Mouse (Mus musculus) left cerebral cortex, adult 2 months (tissue): ENCODE results near the gene Rrnad1. TPM values are rescaled to one million over a fixed set of nuclear protein-coding genes. Genes with fewer than 3 reads are reported as not detected.

Experiments used
- DNase-seq, 2 experiments: peaks; one replicate each; pipeline ENCODE4 v3.0.0; 2021 to 2022; ENCODE audit warnings: low spot score in 2 of 2, mixed read lengths in 1 of 2; ENCODE audit errors: extremely low spot score in 1 of 2
- H3K27ac ChIP-seq: fragments of 200-600 bp; 2 replicates; pipeline ENCODE4 v1.8.1; 2022
- H3K4me3 ChIP-seq: fragments of 200-600 bp; 2 replicates; pipeline ENCODE4 v1.8.1; 2022
- CTCF ChIP-seq: fragments of 200-600 bp; IDR thresholded peaks from 2 replicates; pipeline ENCODE4 v1.8.1; 2022; ENCODE audit warnings: antibody characterized with exemption, mild to moderate bottlenecking, moderate library complexity
- intact Hi-C: fragments of 180-260 bp; cut with DNase I; formaldehyde crosslinking; loops from one replicate; pipeline ENCODE4 v1.15.1; 2025
- long read RNA-seq, 2 experiments: library from polyadenylated mRNA; stranded (forward); transcript quantifications; one replicate each; pipeline ENCODE4 v2.0.0; 2021; ENCODE audit warnings: borderline mapping rate in 2 of 2
- total RNA-seq, 2 experiments: library from RNA; stranded (reverse); gene quantifications; 2 replicates each; pipeline ENCODE4 v1.2.3; 2021

Gene Rrnad1
- 10 to 100 TPM; 22.9 to 24.7 TPM for total RNA-seq
- long read RNA-seq, experiment 1, transcript Rrnad1-201 (8 exons, 2,492 nt): major isoform, 6 of 36 reads
- long read RNA-seq, experiment 1, transcript Rrnad1-202 (7 exons, 3,197 nt): minor isoform, 5 of 36 reads
- long read RNA-seq, experiment 1, partial matches to known transcripts: 16 of 36 reads
- long read RNA-seq, experiment 1, other reads (novel, unspliced or antisense): 9 of 36 reads
- long read RNA-seq, experiment 2, partial matches to known transcripts: 19 of 38 reads
- long read RNA-seq, experiment 2, other reads (novel, unspliced or antisense): 15 of 38 reads

GRCm38 (mm10) chr3:87930078-87930795 is at the start of gene Rrnad1, which contains the start of gene Isg20l2:
Gene Rrnad1, minus strand, starts transcription at chr3:87930717.
Gene Isg20l2, plus strand, starts transcription at chr3:87930314.
- peak; percentile 60 for TF ChIP-seq CTCF
- peak; percentile 96 to 99 for DNase-seq
- Histone ChIP-seq H3K4me3 (peak within 1 kb of the TSS; percentile 83), H3K27ac (peak within 1 kb of the TSS; percentile 73)
- intact Hi-C loops: loop anchor here (1.0 kb wide), 2 partner anchors 11 to 45 kb away; partner anchors contain the start of genes Mrpl24 and Prcc

GRCm38 (mm10) chr3:87980085-87980484 is 49.6 kb upstream of the Rrnad1 start:
- no peak overlapping the region for H3K4me3 ChIP-seq
- TF ChIP-seq CTCF: no peak
- no peak overlapping the region for H3K27ac ChIP-seq
- DNase-seq: no peak
- intact Hi-C loops: no loop called here

- Histone ChIP-seq H3K4me3 (no peak overlapping the region), H3K27ac (no peak overlapping the region)
- DNase-seq: no peak
- no peak for TF ChIP-seq CTCF
- intact Hi-C loops: no loop called here
Observed at GRCm38 (mm10) chr3:87979493-87979892, 49.0 kb upstream of the Rrnad1 start.

- Histone ChIP-seq H3K4me3 (no peak overlapping the region), H3K27ac (no peak overlapping the region)
- intact Hi-C loops: no loop called here
- DNase-seq: no peak
- no peak for TF ChIP-seq CTCF
Observed at GRCm38 (mm10) chr3:87974381-87974987, 44.0 kb upstream of the Rrnad1 start.

- DNase-seq: no peak
- no peak overlapping the region for H3K27ac ChIP-seq
- intact Hi-C loops: no loop called here
- no peak overlapping the region for H3K4me3 ChIP-seq
- no peak for TF ChIP-seq CTCF
Observed at GRCm38 (mm10) chr3:87973593-87974380, 43.3 kb upstream of the Rrnad1 start.

GRCm38 (mm10) chr3:87972776-87973175 is 42.3 kb upstream of the Rrnad1 start:
- H3K27ac ChIP-seq: no peak overlapping the region
- TF ChIP-seq CTCF: no peak
- H3K4me3 ChIP-seq: no peak overlapping the region; the same call in 1 of the 2 replicates
- intact Hi-C loops: no loop called here
- no peak for DNase-seq

GRCm38 (mm10) chr3:87972203-87972664 is 41.7 kb upstream of the Rrnad1 start:
- Histone ChIP-seq H3K27ac (no peak overlapping the region), H3K4me3 (peak overlapping the region; percentile 46)
- intact Hi-C loops: no loop called here
- no peak for TF ChIP-seq CTCF
- DNase-seq: no peak

GRCm38 (mm10) chr3:87971489-87972202 is 41.1 kb upstream of the Rrnad1 start:
- DNase-seq: no peak
- TF ChIP-seq CTCF: no peak; the same call in 1 of the 2 replicates
- 0 out of 2 replicates have a peak overlapping the region, but pooled peaks have one; percentile 7 for H3K27ac ChIP-seq
- H3K4me3 ChIP-seq: peak overlapping the region; percentile 46
- intact Hi-C loops: no loop called here

GRCm38 (mm10) chr3:87970939-87971488 is 40.5 kb upstream of the Rrnad1 start, which contains the start of gene Nes:
Gene Nes, plus strand, starts transcription at chr3:87971078.
- no peak for DNase-seq
- TF ChIP-seq CTCF: no peak
- H3K4me3 ChIP-seq: peak within 1 kb of the TSS; percentile 46
- intact Hi-C loops: loop anchor here (1.0 kb wide), 2 partner anchors 16 to 100 kb away; no protein-coding TSS in a partner anchor
- H3K27ac ChIP-seq: 0 out of 2 replicates have a peak within 1 kb of the TSS, but pooled peaks have one; percentile 7
